Mouse (Mus musculus) kidney, embryonic 14.5 days (tissue): Measurements from ENCODE around the gene Tmem221. TPM values are rescaled to one million over a fixed set of nuclear protein-coding genes. Genes with fewer than 3 reads are reported as not detected.

Experiments used
- polyA plus RNA-seq: library from polyadenylated mRNA; unstranded; fragments of >200 nt; fragmentation: Nextera tagmentation; extraction: Ambion mirVana; gene quantifications from 2 replicates; pipeline ENCODE4 v1.2.1, GENCODE M21; 2014

Tmem221 gene
- polyA plus RNA-seq, 1 experiment from 2014 or later, result 11.2 TPM

Other genes starting within 250 kb of the Tmem221 start
- gene Use1, start 192.0 kb downstream of the Tmem221 start, polyA plus RNA-seq, result 112 and 115 TPM in 2 replicates
- 4.6 and 5.2 TPM in 2 replicates for gene Ocel1, start 187.6 kb downstream of the Tmem221 start, polyA plus RNA-seq
- 134 and 149 TPM in 2 replicates for gene Nr2f6, start 176.9 kb downstream of the Tmem221 start, polyA plus RNA-seq
- 10.4 and 12.3 TPM in 2 replicates for gene Ushbp1, start 163.1 kb downstream of the Tmem221 start, polyA plus RNA-seq
- 107 and 125 TPM in 2 replicates for gene Babam1, start 162.0 kb downstream of the Tmem221 start, polyA plus RNA-seq
- 28.5 and 38.2 TPM in 2 replicates for gene Ankle1, start 152.9 kb downstream of the Tmem221 start, polyA plus RNA-seq
- gene Abhd8, start 95.2 kb downstream of the Tmem221 start, polyA plus RNA-seq, result 26.5 and 32.5 TPM in 2 replicates
- gene Mrpl34, start 93.9 kb downstream of the Tmem221 start, polyA plus RNA-seq, result 178 and 192 TPM in 2 replicates
- 106 and 113 TPM in 2 replicates for gene Dda1, start 89.7 kb downstream of the Tmem221 start, polyA plus RNA-seq
- 2.9 and 3.4 TPM in 2 replicates for gene Ano8, start 72.9 kb downstream of the Tmem221 start, polyA plus RNA-seq
- 6.6 and 8.4 TPM in 2 replicates for gene Gtpbp3, start 70.8 kb downstream of the Tmem221 start, polyA plus RNA-seq
- 117 and 123 TPM in 2 replicates for gene Plvap, start 47.1 kb downstream of the Tmem221 start, polyA plus RNA-seq
- 0.27 and 0.34 TPM in 2 replicates for gene Ccdc194, start 33.2 kb downstream of the Tmem221 start, polyA plus RNA-seq
- gene Bst2, start 21.4 kb downstream of the Tmem221 start, polyA plus RNA-seq, result 8.6 and 17.1 TPM in 2 replicates
- gene Mvb12a, start 15.9 kb downstream of the Tmem221 start, polyA plus RNA-seq, result 98.7 and 111 TPM in 2 replicates
- 0.16 and 0.27 TPM in 2 replicates for gene Nxnl1, start 7.7 kb upstream of the Tmem221 start, polyA plus RNA-seq
- 26.5 and 30.9 TPM in 2 replicates for gene Slc27a1, start 10.0 kb upstream of the Tmem221 start, polyA plus RNA-seq
- 283 and 289 TPM in 2 replicates for gene Pgls, start 33.3 kb upstream of the Tmem221 start, polyA plus RNA-seq
- 2.7 and 3.4 TPM in 2 replicates for gene Fam129c, start 38.8 kb upstream of the Tmem221 start, polyA plus RNA-seq
- 61.4 and 76.8 TPM in 2 replicates for gene Colgalt1, start 52.1 kb upstream of the Tmem221 start, polyA plus RNA-seq
- gene Unc13a, start 112.9 kb upstream of the Tmem221 start, polyA plus RNA-seq, result 0.50 and 0.53 TPM in 2 replicates
- gene Jak3, start 117.4 kb upstream of the Tmem221 start, polyA plus RNA-seq, result 3.0 and 5.2 TPM in 2 replicates
- 1.2 TPM in 1 of 2 replicates, not detected in the other for gene Insl3, start 130.3 kb upstream of the Tmem221 start, polyA plus RNA-seq
- gene B3gnt3, start 142.9 kb upstream of the Tmem221 start, polyA plus RNA-seq, result 1.1 and 1.6 TPM in 2 replicates
- 5.5 and 6.5 TPM in 2 replicates for gene Fcho1, start 166.8 kb upstream of the Tmem221 start, polyA plus RNA-seq